Mouse (Mus musculus): ENCODE data around the gene Car11. TPM values are rescaled to one million over a fixed set of nuclear protein-coding genes. Genes with fewer than 3 reads are reported as not detected.

The Car11 gene
- total RNA-seq, 2 experiments from 2014 or later, result not detected

DNA sequence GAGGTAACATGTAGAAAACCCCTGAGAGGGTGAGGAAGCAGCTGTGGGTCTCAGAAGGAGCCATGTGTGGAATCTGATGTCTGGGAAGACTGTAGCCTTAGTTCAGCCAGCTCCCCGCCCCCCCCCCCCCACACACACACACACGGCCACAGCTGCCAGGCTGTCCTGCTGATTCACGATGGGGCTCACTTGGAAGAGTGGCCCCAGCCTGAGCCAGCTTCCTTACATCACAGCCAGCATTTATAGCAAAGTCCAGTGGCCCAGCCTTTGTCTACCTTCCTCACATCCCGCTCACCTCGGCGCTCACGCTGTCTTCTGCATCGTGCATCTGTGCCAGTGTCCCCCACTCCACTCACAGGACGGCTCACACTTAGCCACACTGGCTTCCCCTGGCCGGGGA lies 49.8 kb downstream of the Car11 start:
- ATAC-seq (replicated peaks; ENCODE audit: poor library complexity, severe bottlenecking), result no peak

DNA sequence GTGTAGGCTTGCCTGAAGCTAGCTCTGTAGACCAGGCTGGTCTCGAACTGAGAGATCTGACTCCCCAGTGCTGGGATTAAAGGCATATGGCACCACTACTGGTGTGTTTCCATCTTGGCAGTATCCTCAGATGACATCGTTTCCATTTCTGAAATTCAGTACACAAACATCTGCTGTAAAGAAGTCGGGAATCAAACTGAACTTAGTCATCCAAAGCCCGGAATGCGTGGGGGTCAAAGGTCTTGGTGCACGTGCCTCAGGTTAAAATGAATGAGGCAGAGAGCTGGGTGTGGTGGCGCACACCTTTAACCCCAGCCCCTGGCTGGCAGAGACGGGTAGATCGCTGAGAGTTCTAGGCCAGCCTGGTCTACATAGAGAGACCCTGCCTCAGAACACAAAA lies 50.5 kb downstream of the Car11 start:
- no peak for ATAC-seq (replicated peaks; ENCODE audit: poor library complexity, severe bottlenecking)

Other genes starting within 250 kb of the Car11 start
Only the 30 nearest of the 34 such genes appear.
- gene Tulp2, start 218.0 kb upstream of the Car11 start, total RNA-seq (2014; fragmentation: Nextera tagmentation), result not detected in 2 replicates
- gene Tulp2, start 218.0 kb upstream of the Car11 start, total RNA-seq (2017), result not detected in 2 replicates
- not detected in 2 replicates for gene Gm45808, start 213.0 kb upstream of the Car11 start, total RNA-seq (2014; fragmentation: Nextera tagmentation)
- gene Gm45808, start 213.0 kb upstream of the Car11 start, total RNA-seq (2017), result not detected in 2 replicates
- gene Dhdh, start 211.0 kb upstream of the Car11 start, total RNA-seq (2014; fragmentation: Nextera tagmentation), result 29.3 and 31.1 TPM in 2 replicates
- gene Dhdh, start 211.0 kb upstream of the Car11 start, total RNA-seq (2017), result 18.4 and 20.2 TPM in 2 replicates
- gene Nucb1, start 189.4 kb upstream of the Car11 start, total RNA-seq (2014; fragmentation: Nextera tagmentation), result 184 and 207 TPM in 2 replicates
- gene Nucb1, start 189.4 kb upstream of the Car11 start, total RNA-seq (2017), result 316 and 398 TPM in 2 replicates
- gene Ppp1r15a, start 173.6 kb upstream of the Car11 start, total RNA-seq (2014; fragmentation: Nextera tagmentation), result 8.3 and 22.1 TPM in 2 replicates
- gene Ppp1r15a, start 173.6 kb upstream of the Car11 start, total RNA-seq (2017), result 51.1 and 54.9 TPM in 2 replicates
- gene Plekha4, start 173.5 kb upstream of the Car11 start, total RNA-seq (2014; fragmentation: Nextera tagmentation), result not detected in 2 replicates
- 0.26 TPM in 1 of 2 replicates, not detected in the other for gene Plekha4, start 173.5 kb upstream of the Car11 start, total RNA-seq (2017)
- gene Hsd17b14, start 144.9 kb upstream of the Car11 start, total RNA-seq (2014; fragmentation: Nextera tagmentation), result 4.4 TPM in 1 of 2 replicates, not detected in the other
- gene Hsd17b14, start 144.9 kb upstream of the Car11 start, total RNA-seq (2017), result 0.26 and 0.41 TPM in 2 replicates
- gene Bcat2, start 129.7 kb upstream of the Car11 start, total RNA-seq (2014; fragmentation: Nextera tagmentation), result 69.1 and 81.6 TPM in 2 replicates
- 38.9 and 42.7 TPM in 2 replicates for gene Bcat2, start 129.7 kb upstream of the Car11 start, total RNA-seq (2017)
- not detected in 2 replicates for gene Fgf21, start 84.4 kb upstream of the Car11 start, total RNA-seq (2014; fragmentation: Nextera tagmentation)
- not detected in 2 replicates for gene Fgf21, start 84.4 kb upstream of the Car11 start, total RNA-seq (2017)
- gene Fut1, start 82.6 kb upstream of the Car11 start, total RNA-seq (2014; fragmentation: Nextera tagmentation), result not detected in 2 replicates
- gene Fut1, start 82.6 kb upstream of the Car11 start, total RNA-seq (2017), result not detected in 2 replicates
- not detected in 2 replicates for gene Izumo1, start 78.0 kb upstream of the Car11 start, total RNA-seq (2014; fragmentation: Nextera tagmentation)
- gene Izumo1, start 78.0 kb upstream of the Car11 start, total RNA-seq (2017), result 0.34 TPM in 1 of 2 replicates, not detected in the other
- 0.15 TPM in 1 of 2 replicates, not detected in the other for gene Rasip1, start 72.4 kb upstream of the Car11 start, total RNA-seq (2014; fragmentation: Nextera tagmentation)
- 0.93 TPM in 1 of 2 replicates, not detected in the other for gene Rasip1, start 72.4 kb upstream of the Car11 start, total RNA-seq (2017)
- gene Mamstr, start 59.9 kb upstream of the Car11 start, total RNA-seq (2014; fragmentation: Nextera tagmentation), result not detected in 2 replicates
- 0.36 TPM in 1 of 2 replicates, not detected in the other for gene Mamstr, start 59.9 kb upstream of the Car11 start, total RNA-seq (2017)
- gene Fut2, start 33.4 kb upstream of the Car11 start, total RNA-seq (2014; fragmentation: Nextera tagmentation), result 0.24 TPM in 1 of 2 replicates, not detected in the other
- not detected in 2 replicates for gene Fut2, start 33.4 kb upstream of the Car11 start, total RNA-seq (2017)
- not detected in 2 replicates for gene Ntn5, start 15.8 kb upstream of the Car11 start, total RNA-seq (2014; fragmentation: Nextera tagmentation)
- not detected in 2 replicates for gene Ntn5, start 15.8 kb upstream of the Car11 start, total RNA-seq (2017)
- not detected in 2 replicates for gene Sec1, start 5.4 kb upstream of the Car11 start, total RNA-seq (2014; fragmentation: Nextera tagmentation)
- not detected in 2 replicates for gene Sec1, start 5.4 kb upstream of the Car11 start, total RNA-seq (2017)
- gene Dbp, start 5.2 kb downstream of the Car11 start, total RNA-seq (2014; fragmentation: Nextera tagmentation), result 1.7 and 3.1 TPM in 2 replicates
- 4.0 and 6.3 TPM in 2 replicates for gene Dbp, start 5.2 kb downstream of the Car11 start, total RNA-seq (2017)
- gene Rpl18, start 15.6 kb downstream of the Car11 start, total RNA-seq (2014; fragmentation: Nextera tagmentation), result 2,165 and 2,847 TPM in 2 replicates
- gene Rpl18, start 15.6 kb downstream of the Car11 start, total RNA-seq (2017), result 1,831 and 2,021 TPM in 2 replicates
- 14.9 and 26.4 TPM in 2 replicates for gene Sphk2, start 18.2 kb downstream of the Car11 start, total RNA-seq (2014; fragmentation: Nextera tagmentation)
- gene Sphk2, start 18.2 kb downstream of the Car11 start, total RNA-seq (2017), result 10.0 and 10.6 TPM in 2 replicates
- 0.34 and 0.90 TPM in 2 replicates for gene Fam83e, start 21.4 kb downstream of the Car11 start, total RNA-seq (2014; fragmentation: Nextera tagmentation)
- gene Fam83e, start 21.4 kb downstream of the Car11 start, total RNA-seq (2017), result 0.39 and 0.77 TPM in 2 replicates
- gene Spaca4, start 26.0 kb downstream of the Car11 start, total RNA-seq (2014; fragmentation: Nextera tagmentation), result not detected in 2 replicates
- not detected in 2 replicates for gene Spaca4, start 26.0 kb downstream of the Car11 start, total RNA-seq (2017)
- not detected in 2 replicates for gene Lmtk3, start 83.9 kb downstream of the Car11 start, total RNA-seq (2014; fragmentation: Nextera tagmentation)
- gene Lmtk3, start 83.9 kb downstream of the Car11 start, total RNA-seq (2017), result not detected in 2 replicates
- gene Sult2b1, start 84.8 kb downstream of the Car11 start, total RNA-seq (2014; fragmentation: Nextera tagmentation), result 1.3 and 3.3 TPM in 2 replicates
- gene Sult2b1, start 84.8 kb downstream of the Car11 start, total RNA-seq (2017), result 0.39 TPM in 1 of 2 replicates, not detected in the other
- 32.7 and 36.3 TPM in 2 replicates for gene Cyth2, start 114.7 kb downstream of the Car11 start, total RNA-seq (2014; fragmentation: Nextera tagmentation)
- 33.1 and 35.3 TPM in 2 replicates for gene Cyth2, start 114.7 kb downstream of the Car11 start, total RNA-seq (2017)
- gene Kcnj14, start 124.9 kb downstream of the Car11 start, total RNA-seq (2014; fragmentation: Nextera tagmentation), result 0.47 and 0.71 TPM in 2 replicates
- not detected in 2 replicates for gene Kcnj14, start 124.9 kb downstream of the Car11 start, total RNA-seq (2017)
- 30.9 and 33.6 TPM in 2 replicates for gene Grwd1, start 131.1 kb downstream of the Car11 start, total RNA-seq (2014; fragmentation: Nextera tagmentation)
- 21.9 and 27.3 TPM in 2 replicates for gene Grwd1, start 131.1 kb downstream of the Car11 start, total RNA-seq (2017)
- 123 and 143 TPM in 2 replicates for gene Kdelr1, start 172.9 kb downstream of the Car11 start, total RNA-seq (2014; fragmentation: Nextera tagmentation)
- 65.2 and 72.5 TPM in 2 replicates for gene Kdelr1, start 172.9 kb downstream of the Car11 start, total RNA-seq (2017)
- 0.15 TPM in 1 of 2 replicates, not detected in the other for gene Grin2d, start 178.5 kb downstream of the Car11 start, total RNA-seq (2014; fragmentation: Nextera tagmentation)
- 0.09 TPM in 1 of 2 replicates, not detected in the other for gene Grin2d, start 178.5 kb downstream of the Car11 start, total RNA-seq (2017)
- 3.7 and 4.0 TPM in 2 replicates for gene Syngr4, start 196.9 kb downstream of the Car11 start, total RNA-seq (2014; fragmentation: Nextera tagmentation)
- 0.41 TPM in 1 of 2 replicates, not detected in the other for gene Syngr4, start 196.9 kb downstream of the Car11 start, total RNA-seq (2017)
- gene Tmem143, start 197.1 kb downstream of the Car11 start, total RNA-seq (2014; fragmentation: Nextera tagmentation), result 14.5 and 21.2 TPM in 2 replicates
- gene Tmem143, start 197.1 kb downstream of the Car11 start, total RNA-seq (2017), result 9.5 and 12.5 TPM in 2 replicates